Mouse (Mus musculus) lung, embryonic 16.5 days (tissue): ENCODE data around the gene Btbd9. TPM values are rescaled to one million over a fixed set of nuclear protein-coding genes. Genes with fewer than 3 reads are reported as not detected.

Experiments
- ATAC-seq: fragments of 200-750 bp; cut with Nextera tagmentation; 2 replicates; pipeline ENCODE4 v1.8.0; 2017; ENCODE audit warnings: low read depth, mild to moderate bottlenecking, moderate library complexity
- H3K27ac ChIP-seq: fragments of 300-500 bp; sonication (generic); 2 replicates; pipeline ENCODE4 v1.5.1; 2014; ENCODE audit warnings: mild to moderate bottlenecking, control low read depth, low read length
- H3K27me3 ChIP-seq: fragments of 300-500 bp; sonication (generic); 2 replicates; pipeline ENCODE4 v1.6.1; 2014; ENCODE audit warnings: low read depth, low read length, mixed read lengths; ENCODE audit not compliant: control insufficient read depth, insufficient read depth
- H3K36me3 ChIP-seq: fragments of 300-500 bp; sonication (generic); 2 replicates; pipeline ENCODE4 v1.6.1; 2014; ENCODE audit warnings: low read length; ENCODE audit not compliant: control insufficient read depth, insufficient read depth
- H3K4me1 ChIP-seq: fragments of 300-500 bp; sonication (generic); replicated peaks from 2 replicates; pipeline ENCODE4 v1.6.1; 2014; ENCODE audit warnings: low read length, mixed read lengths; ENCODE audit not compliant: control insufficient read depth, insufficient read depth
- H3K4me2 ChIP-seq: fragments of 300-500 bp; sonication (generic); 2 replicates; pipeline ENCODE4 v1.6.1; 2014; ENCODE audit warnings: low read depth, low read length, control low read depth
- H3K4me3 ChIP-seq: fragments of 300-500 bp; sonication (generic); 2 replicates; pipeline ENCODE4 v1.5.1; 2014; ENCODE audit warnings: mild to moderate bottlenecking, low read length, control low read depth
- H3K9ac ChIP-seq: fragments of 300-500 bp; sonication (generic); 2 replicates; pipeline ENCODE4 v1.6.1; 2014; ENCODE audit warnings: low read length, control low read depth
- H3K9me3 ChIP-seq: fragments of 300-500 bp; sonication (generic); 2 replicates; pipeline ENCODE4 v1.6.1; 2016; ENCODE audit warnings: low read length; ENCODE audit not compliant: control insufficient read depth
- WGBS: fragments of 180-500 bp; shearing (Covaris S2); extraction: QIAGEN DNeasy Blood & Tissue Kit; methylation state at CpG from one replicate; pipeline ENCODE4 v1.1.7; 2014; 5-methylcytosine and 5-hydroxymethylcytosine counted together
- polyA plus RNA-seq: library from polyadenylated mRNA; unstranded; fragments of >200 nt; fragmentation: Nextera tagmentation; extraction: Ambion mirVana; gene quantifications from 2 replicates; pipeline ENCODE4 v1.2.1, GENCODE M21; 2015

Gene Btbd9
- polyA plus RNA-seq, 1 experiment from 2014 or later, result 55.8 TPM

GRCm38 (mm10) chr17:30259938-30260337, 316.4 kb downstream of the Btbd9 start:
- no peak overlapping the region for H3K9ac ChIP-seq
- peaks cover 4% of the 10 kb centered on the region; the same call in 1 of the 2 replicates for H3K4me1 ChIP-seq
- no peak for ATAC-seq
- no peak overlapping the region for H3K4me2 ChIP-seq
- no peaks in the 10 kb centered on the region for H3K9me3 ChIP-seq
- H3K4me3 ChIP-seq, result no peak overlapping the region
- H3K27me3 ChIP-seq, result no peaks in the 10 kb centered on the region
- H3K27ac ChIP-seq, result no peak overlapping the region
- 76% methylated on average over 6 of the region's 6 CpGs for WGBS
- no peaks in the 10 kb centered on the region for H3K36me3 ChIP-seq

DNA sequence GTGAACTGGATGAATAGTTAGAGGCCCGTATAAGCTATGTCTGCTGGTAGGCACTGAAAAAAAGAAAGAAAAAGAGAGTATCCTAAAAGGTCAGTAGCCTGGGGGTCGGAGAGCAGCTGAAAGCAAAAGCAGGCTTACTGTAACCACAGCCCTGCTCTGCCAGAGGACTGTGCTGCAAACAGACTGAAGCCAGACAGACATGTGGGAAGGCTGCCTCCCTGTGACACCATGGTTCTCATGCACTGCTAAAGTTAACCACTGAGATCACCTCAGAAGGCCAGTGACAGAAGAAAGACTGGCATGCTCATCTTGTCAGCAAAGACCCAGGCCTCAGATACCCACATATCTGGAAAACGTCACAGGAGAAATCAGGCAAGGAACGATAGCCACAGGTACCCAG, 317.8 kb downstream of the Btbd9 start:
- 81% methylated on average over 4 of the region's 4 CpGs for WGBS
- no peaks in the 10 kb centered on the region for H3K9me3 ChIP-seq
- no peaks in the 10 kb centered on the region for H3K36me3 ChIP-seq
- no peaks in the 10 kb centered on the region for H3K27me3 ChIP-seq
- no peak overlapping the region for H3K9ac ChIP-seq
- H3K4me2 ChIP-seq, result no peak overlapping the region
- ATAC-seq, result no peak
- no peak overlapping the region for H3K27ac ChIP-seq
- H3K4me3 ChIP-seq, result no peak overlapping the region
- peaks cover 4% of the 10 kb centered on the region; the same call in 1 of the 2 replicates for H3K4me1 ChIP-seq

DNA sequence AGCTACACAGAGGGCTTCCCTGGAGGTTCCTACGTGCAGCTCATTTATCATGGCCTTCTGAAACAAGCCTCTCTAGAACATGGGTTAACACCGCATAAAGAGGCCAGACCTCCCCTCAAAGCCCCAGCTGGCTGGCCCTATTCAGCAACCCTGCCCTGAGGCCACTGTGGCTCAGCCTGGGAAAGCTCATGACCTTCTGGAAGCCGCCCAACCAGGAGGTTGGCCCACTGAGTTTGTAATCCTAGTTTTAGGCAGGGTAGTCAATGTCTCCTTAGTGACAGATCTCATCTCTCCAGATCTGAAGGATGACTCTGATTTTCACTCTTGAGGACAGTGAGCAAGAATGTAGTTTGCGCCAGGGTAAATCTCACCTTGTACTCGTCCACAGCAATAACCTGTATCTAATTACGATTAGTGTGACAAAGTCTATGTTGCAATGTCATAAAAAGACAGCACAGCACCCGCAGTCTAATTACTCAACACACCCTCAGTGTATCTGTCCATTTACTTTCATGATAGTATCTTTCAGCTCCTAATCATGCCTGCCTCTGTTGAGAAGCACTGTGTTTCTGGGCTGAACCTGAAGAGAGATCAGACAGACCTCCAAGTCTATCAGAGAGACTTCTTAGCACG, 320.2 kb downstream of the Btbd9 start:
- 74% methylated on average over 8 of the region's 8 CpGs for WGBS
- Histone ChIP-seq H3K4me2 (no peak overlapping the region), H3K4me3 (no peak overlapping the region), H3K4me1 (peaks cover 2% of the 10 kb centered on the region; the same call in 1 of the 2 replicates), H3K9ac (no peak overlapping the region), H3K36me3 (no peaks in the 10 kb centered on the region), H3K27me3 (no peaks in the 10 kb centered on the region), H3K9me3 (no peaks in the 10 kb centered on the region), H3K27ac (no peak overlapping the region)
- ATAC-seq, result no peak

GRCm38 (mm10) chr17:30253924-30254323, 322.4 kb downstream of the Btbd9 start:
- Histone ChIP-seq H3K4me1 (no peaks in the 10 kb centered on the region), H3K9ac (no peak overlapping the region), H3K36me3 (no peaks in the 10 kb centered on the region), H3K4me2 (no peak overlapping the region), H3K9me3 (no peaks in the 10 kb centered on the region), H3K27ac (no peak overlapping the region), H3K4me3 (no peak overlapping the region), H3K27me3 (no peaks in the 10 kb centered on the region)
- ATAC-seq, result no peak
- 53% methylated on average over 7 of the region's 7 CpGs for WGBS

DNA sequence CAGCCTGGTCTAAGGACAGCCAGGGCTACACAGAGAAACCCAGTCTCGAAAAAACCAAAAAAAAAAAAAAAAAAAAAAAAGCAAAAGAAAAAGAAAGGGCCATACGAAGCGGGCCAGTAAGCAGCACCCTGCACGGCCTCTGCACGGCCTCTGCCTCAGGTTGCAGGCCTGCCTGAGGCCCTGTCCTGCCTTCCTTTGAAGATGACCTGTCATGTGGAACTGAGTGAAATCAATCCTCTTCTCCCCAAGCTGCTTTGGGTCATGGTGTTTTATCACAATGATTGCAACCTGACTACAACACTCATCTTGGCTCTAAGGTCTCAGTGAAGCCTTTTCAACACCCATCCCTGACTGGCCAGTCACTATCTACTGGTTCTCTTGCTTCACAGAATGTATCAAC, 323.3 kb downstream of the Btbd9 start:
- 83% methylated on average over 5 of the region's 5 CpGs for WGBS
- ATAC-seq, result no peak
- H3K27ac ChIP-seq, result no peak overlapping the region

DNA sequence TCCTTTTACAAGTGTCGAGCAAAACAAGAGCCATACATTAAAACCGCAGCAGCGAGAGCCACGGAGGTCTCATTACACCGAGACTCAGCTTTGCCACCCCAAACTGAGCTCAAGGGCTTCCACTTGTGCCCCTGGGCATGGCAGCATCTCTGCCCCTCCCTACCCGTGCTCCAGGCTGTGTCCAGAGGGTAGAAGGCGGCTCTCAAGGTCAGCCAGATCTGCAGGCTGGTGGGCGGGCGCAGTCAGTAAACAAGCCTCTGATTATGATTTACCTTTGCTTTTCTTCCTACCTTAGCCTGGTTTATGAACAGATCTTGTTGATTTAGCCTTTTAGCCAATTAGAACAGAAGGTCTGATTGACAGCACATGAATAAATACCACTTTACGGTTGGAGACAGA, 331.0 kb downstream of the Btbd9 start:
- Histone ChIP-seq H3K36me3 (no peaks in the 10 kb centered on the region), H3K27ac (no peak overlapping the region), H3K4me1 (peaks cover 11% of the 10 kb centered on the region), H3K4me3 (no peak overlapping the region), H3K9ac (no peak overlapping the region), H3K9me3 (no peaks in the 10 kb centered on the region), H3K4me2 (no peak overlapping the region), H3K27me3 (no peaks in the 10 kb centered on the region)
- 66% methylated on average over 10 of the region's 10 CpGs for WGBS
- no peak for ATAC-seq

More for the DNA sequence above, 323.3 kb downstream of the Btbd9 start:
- no peaks in the 10 kb centered on the region for H3K9me3 ChIP-seq
- no peak overlapping the region for H3K9ac ChIP-seq
- no peaks in the 10 kb centered on the region for H3K36me3 ChIP-seq
- no peaks in the 10 kb centered on the region for H3K4me1 ChIP-seq
- H3K27me3 ChIP-seq, result no peaks in the 10 kb centered on the region
- H3K4me2 ChIP-seq, result no peak overlapping the region
- no peak overlapping the region for H3K4me3 ChIP-seq

GRCm38 (mm10) chr17:30244651-30245307, 331.5 kb downstream of the Btbd9 start:
- no peak for ATAC-seq
- no peaks in the 10 kb centered on the region for H3K27me3 ChIP-seq
- 64% methylated on average over 14 of the region's 14 CpGs for WGBS
- H3K4me1 ChIP-seq, result peaks cover 11% of the 10 kb centered on the region
- H3K4me3 ChIP-seq, result no peak overlapping the region
- no peak overlapping the region for H3K27ac ChIP-seq
- H3K4me2 ChIP-seq, result no peak overlapping the region
- H3K9me3 ChIP-seq, result no peaks in the 10 kb centered on the region
- no peaks in the 10 kb centered on the region for H3K36me3 ChIP-seq
- H3K9ac ChIP-seq, result no peak overlapping the region

DNA sequence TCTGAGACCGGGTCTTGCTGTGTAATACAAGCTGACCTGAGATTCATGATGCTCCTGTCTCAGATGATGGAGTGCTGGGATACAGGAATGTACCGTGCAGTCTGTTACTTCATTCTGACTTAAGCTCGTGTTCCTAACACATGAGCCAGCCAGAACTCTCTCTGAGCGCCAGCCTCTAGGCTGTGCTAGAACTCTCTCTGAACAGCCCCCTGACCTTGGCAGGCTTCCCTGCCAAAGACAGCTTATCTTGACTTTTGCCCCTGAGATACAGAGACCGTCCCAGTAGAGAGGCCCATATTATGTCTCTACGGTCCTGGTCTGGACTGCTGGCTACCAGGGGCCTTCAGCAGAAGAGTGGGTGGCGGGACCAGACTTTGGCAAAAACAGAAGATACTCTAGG, 332.7 kb downstream of the Btbd9 start:
- no peak overlapping the region for H3K4me3 ChIP-seq
- no peak overlapping the region for H3K27ac ChIP-seq
- no peak overlapping the region for H3K4me2 ChIP-seq
- H3K9me3 ChIP-seq, result no peaks in the 10 kb centered on the region
- no peaks in the 10 kb centered on the region for H3K36me3 ChIP-seq
- H3K27me3 ChIP-seq, result no peaks in the 10 kb centered on the region
- no peak for ATAC-seq
- peaks cover 14% of the 10 kb centered on the region for H3K4me1 ChIP-seq
- H3K9ac ChIP-seq, result no peak overlapping the region
- 56% methylated on average over 7 of the region's 7 CpGs for WGBS

GRCm38 (mm10) chr17:30242647-30243046, 333.6 kb downstream of the Btbd9 start:
- no peaks in the 10 kb centered on the region for H3K9me3 ChIP-seq
- no peaks in the 10 kb centered on the region for H3K27me3 ChIP-seq
- no peak for ATAC-seq
- H3K9ac ChIP-seq, result no peak overlapping the region
- peaks cover 14% of the 10 kb centered on the region for H3K4me1 ChIP-seq
- H3K36me3 ChIP-seq, result no peaks in the 10 kb centered on the region
- 96% methylated on average over 4 of the region's 4 CpGs for WGBS
- no peak overlapping the region for H3K27ac ChIP-seq
- H3K4me2 ChIP-seq, result no peak overlapping the region
- H3K4me3 ChIP-seq, result no peak overlapping the region
